Mouse (Mus musculus) heart, adult 2 months (tissue): ENCODE data around the gene 6820408C15Rik.

Experiments
- CTCF ChIP-seq: fragments of 200-600 bp; IDR thresholded peaks from 2 replicates; pipeline ENCODE4 v1.8.1; 2022; ENCODE audit warnings: antibody characterized with exemption, mild to moderate bottlenecking, moderate library complexity
- EP300 ChIP-seq: fragments of 200-500 bp; IDR thresholded peaks from 2 replicates; pipeline ENCODE4 v1.6.1; 2011; ENCODE audit warnings: low read depth, low read length, control low read depth; ENCODE audit not compliant: insufficient read depth
- POLR2A ChIP-seq: fragments of 200-500 bp; IDR thresholded peaks from 2 replicates; pipeline ENCODE4 v1.6.1; 2011; ENCODE audit warnings: mild to moderate bottlenecking, low read depth, low read length, control low read depth; ENCODE audit not compliant: insufficient read depth

GRCm38 (mm10) chr2:152443281-152443680, 27.9 kb downstream of the 6820408C15Rik start:
- no peak for TF ChIP-seq EP300
- TF ChIP-seq CTCF = no peak
- TF ChIP-seq POLR2A = no peak
